Mouse (Mus musculus): ENCODE data around the gene Prex1. TPM values are rescaled to one million over a fixed set of nuclear protein-coding genes. Genes with fewer than 3 reads are reported as not detected.

The Prex1 gene
- polyA plus RNA-seq, 1 experiment from 2014 or later, result 32.7 TPM

GRCm38 (mm10) chr2:166676933-166677332, 36.7 kb downstream of the Prex1 start:
- H3K9me3 ChIP-seq (replicated peaks), result no peaks in the 10 kb centered on the region
- whole genome bisulfite sequencing, result 73% methylated on average over 11 of the region's 11 CpGs
- H3K27me3 ChIP-seq, result no peaks in the 10 kb centered on the region
- no peak overlapping the region for H3K9ac ChIP-seq
- peaks cover 78% of the 10 kb centered on the region for H3K4me1 ChIP-seq
- no peak for ATAC-seq
- no peak overlapping the region for H3K4me3 ChIP-seq
- no peaks in the 10 kb centered on the region for H3K36me3 ChIP-seq (ENCODE audit: poor library complexity, severe bottlenecking)
- no peak overlapping the region; the same call in 1 of the 2 replicates for H3K4me2 ChIP-seq
- H3K27ac ChIP-seq, result peak overlapping the region; percentile 73

- Histone ChIP-seq H3K4me1 (peaks cover 79% of the 10 kb centered on the region), H3K9ac (peak overlapping the region; percentile 28; the same call in 1 of the 2 replicates), H3K4me3 (no peak overlapping the region), H3K9me3 (replicated peaks) (no peaks in the 10 kb centered on the region), H3K27me3 (no peaks in the 10 kb centered on the region), H3K4me2 (peak overlapping the region; percentile 30; the same call in 1 of the 2 replicates), H3K27ac (peak overlapping the region; percentile 73), H3K36me3 (ENCODE audit: poor library complexity, severe bottlenecking) (no peaks in the 10 kb centered on the region)
- WGBS, result 73% methylated on average over 14 of the region's 14 CpGs
- peak; percentile 11; the same call in 1 of the 2 replicates for ATAC-seq
These were observed 37.1 kb downstream of the Prex1 start for GRCm38 (mm10) chr2:166676498-166676897.

GRCm38 (mm10) chr2:166675588-166676444, 37.8 kb downstream of the Prex1 start:
- H3K4me3 ChIP-seq, result 0 out of 2 replicates have a peak overlapping the region, but pooled peaks have one; percentile 3
- ATAC-seq, result 0 out of 2 replicates have a peak, but pooled peaks have one; percentile 10
- peak overlapping the region; percentile 30 for H3K4me2 ChIP-seq
- no peaks in the 10 kb centered on the region for H3K27me3 ChIP-seq
- H3K9me3 ChIP-seq (replicated peaks), result no peaks in the 10 kb centered on the region
- peak overlapping the region; percentile 68 for H3K27ac ChIP-seq
- H3K9ac ChIP-seq, result peak overlapping the region; percentile 28; the same call in 1 of the 2 replicates
- H3K4me1 ChIP-seq, result peaks cover 85% of the 10 kb centered on the region
- 38% methylated on average over 14 of the region's 14 CpGs for WGBS
- no peaks in the 10 kb centered on the region for H3K36me3 ChIP-seq (ENCODE audit: poor library complexity, severe bottlenecking)

GRCm38 (mm10) chr2:166674693-166675092, 38.9 kb downstream of the Prex1 start:
- 4% methylated on average over 12 of the region's 12 CpGs for WGBS

GRCm38 (mm10) chr2:166673951-166674350, 39.7 kb downstream of the Prex1 start:
- no peak overlapping the region for H3K4me2 ChIP-seq
- no peak overlapping the region for H3K9ac ChIP-seq
- H3K4me3 ChIP-seq, result no peak overlapping the region
- H3K27me3 ChIP-seq, result no peaks in the 10 kb centered on the region
- no peaks in the 10 kb centered on the region for H3K9me3 ChIP-seq (replicated peaks)
- H3K27ac ChIP-seq, result no peak overlapping the region
- WGBS, result 86% methylated on average over 12 of the region's 12 CpGs
- peaks cover 82% of the 10 kb centered on the region for H3K4me1 ChIP-seq
- ATAC-seq, result no peak
- no peaks in the 10 kb centered on the region for H3K36me3 ChIP-seq (ENCODE audit: poor library complexity, severe bottlenecking)

More at GRCm38 (mm10) chr2:166674693-166675092, 38.9 kb downstream of the Prex1 start:
- H3K27me3 ChIP-seq, result no peaks in the 10 kb centered on the region
- H3K9ac ChIP-seq, result no peak overlapping the region
- H3K4me1 ChIP-seq, result peaks cover 82% of the 10 kb centered on the region
- no peak overlapping the region for H3K4me3 ChIP-seq
- H3K9me3 ChIP-seq (replicated peaks), result no peaks in the 10 kb centered on the region
- no peaks in the 10 kb centered on the region for H3K36me3 ChIP-seq (ENCODE audit: poor library complexity, severe bottlenecking)
- no peak overlapping the region for H3K4me2 ChIP-seq
- no peak for ATAC-seq
- H3K27ac ChIP-seq, result peak overlapping the region; percentile 68; the same call in 1 of the 2 replicates

GRCm38 (mm10) chr2:166672171-166672965, 41.3 kb downstream of the Prex1 start:
- peaks cover 85% of the 10 kb centered on the region for H3K4me1 ChIP-seq
- ATAC-seq, result no peak
- no peaks in the 10 kb centered on the region for H3K27me3 ChIP-seq
- no peaks in the 10 kb centered on the region for H3K9me3 ChIP-seq (replicated peaks)
- 86% methylated on average over 14 of the region's 14 CpGs for WGBS
- H3K36me3 ChIP-seq (ENCODE audit: poor library complexity, severe bottlenecking), result no peaks in the 10 kb centered on the region
- no peak overlapping the region for H3K4me2 ChIP-seq
- H3K27ac ChIP-seq, result peak overlapping the region; percentile 65; the same call in 1 of the 2 replicates
- H3K9ac ChIP-seq, result no peak overlapping the region
- H3K4me3 ChIP-seq, result no peak overlapping the region

- H3K27me3 ChIP-seq, result no peaks in the 10 kb centered on the region
- peak overlapping the region; percentile 65 for H3K27ac ChIP-seq
- no peak overlapping the region for H3K9ac ChIP-seq
- H3K9me3 ChIP-seq (replicated peaks), result no peaks in the 10 kb centered on the region
- no peaks in the 10 kb centered on the region for H3K36me3 ChIP-seq (ENCODE audit: poor library complexity, severe bottlenecking)
- ATAC-seq, result no peak
- WGBS, result 87% methylated on average over 14 of the region's 14 CpGs
- no peak overlapping the region for H3K4me2 ChIP-seq
- H3K4me3 ChIP-seq, result no peak overlapping the region
- H3K4me1 ChIP-seq, result peaks cover 85% of the 10 kb centered on the region
These were observed 42.0 kb downstream of the Prex1 start for GRCm38 (mm10) chr2:166671614-166672013.

- peak; percentile 39 for ATAC-seq
- H3K36me3 ChIP-seq (ENCODE audit: poor library complexity, severe bottlenecking), result no peaks in the 10 kb centered on the region
- H3K27ac ChIP-seq, result peak overlapping the region; percentile 65
- no peak overlapping the region for H3K9ac ChIP-seq
- H3K4me3 ChIP-seq, result no peak overlapping the region
- H3K9me3 ChIP-seq (replicated peaks), result no peaks in the 10 kb centered on the region
- 8% methylated on average over 8 of the region's 8 CpGs for WGBS
- peaks cover 85% of the 10 kb centered on the region for H3K4me1 ChIP-seq
- no peak overlapping the region for H3K4me2 ChIP-seq
- no peaks in the 10 kb centered on the region for H3K27me3 ChIP-seq
These were observed 42.6 kb downstream of the Prex1 start for GRCm38 (mm10) chr2:166671019-166671418.

GRCm38 (mm10) chr2:166669922-166670321, 43.7 kb downstream of the Prex1 start:
- WGBS, result 82% methylated on average over 9 of the region's 9 CpGs
- H3K27ac ChIP-seq, result no peak overlapping the region
- H3K4me3 ChIP-seq, result no peak overlapping the region
- H3K4me1 ChIP-seq, result peaks cover 80% of the 10 kb centered on the region
- no peaks in the 10 kb centered on the region for H3K9me3 ChIP-seq (replicated peaks)
- H3K27me3 ChIP-seq, result no peaks in the 10 kb centered on the region
- H3K9ac ChIP-seq, result no peak overlapping the region
- no peak for ATAC-seq
- H3K4me2 ChIP-seq, result no peak overlapping the region
- no peaks in the 10 kb centered on the region for H3K36me3 ChIP-seq (ENCODE audit: poor library complexity, severe bottlenecking)

- no peaks in the 10 kb centered on the region for H3K36me3 ChIP-seq (ENCODE audit: poor library complexity, severe bottlenecking)
- 0 out of 2 replicates have a peak overlapping the region, but pooled peaks have one; percentile 40 for H3K9ac ChIP-seq
- peaks cover 87% of the 10 kb centered on the region for H3K4me1 ChIP-seq
- no peaks in the 10 kb centered on the region for H3K9me3 ChIP-seq (replicated peaks)
- ATAC-seq, result peak; percentile 50
- no peaks in the 10 kb centered on the region for H3K27me3 ChIP-seq
- 20% methylated on average over 22 of the region's 22 CpGs for WGBS
- H3K27ac ChIP-seq, result peak overlapping the region; percentile 81
- no peak overlapping the region for H3K4me3 ChIP-seq
- peak overlapping the region; percentile 39 for H3K4me2 ChIP-seq
These were observed 45.6 kb downstream of the Prex1 start for GRCm38 (mm10) chr2:166667790-166668695.

GRCm38 (mm10) chr2:166666175-166666574, 47.5 kb downstream of the Prex1 start:
- Histone ChIP-seq H3K27me3 (no peaks in the 10 kb centered on the region), H3K27ac (no peak overlapping the region), H3K9ac (no peak overlapping the region), H3K9me3 (replicated peaks) (no peaks in the 10 kb centered on the region), H3K4me3 (no peak overlapping the region), H3K4me2 (no peak overlapping the region), H3K36me3 (ENCODE audit: poor library complexity, severe bottlenecking) (no peaks in the 10 kb centered on the region), H3K4me1 (peaks cover 90% of the 10 kb centered on the region)
- 92% methylated on average over 13 of the region's 13 CpGs for WGBS
- ATAC-seq, result no peak

Data from forebrain, embryonic 13.5 days (tissue).